Mouse (Mus musculus): ENCODE data around the gene Pde9a.

The Pde9a gene

GRCm38 (mm10) chr17:31470766-31471418 lies 84.9 kb downstream of the Pde9a start:
- DNase-seq, result no peak

GRCm38 (mm10) chr17:31474388-31474787 lies 88.4 kb downstream of the Pde9a start:
- DNase-seq, result no peak

- DNase-seq, result no peak
Measured at GRCm38 (mm10) chr17:31478606-31479005, 92.6 kb downstream of the Pde9a start.

GRCm38 (mm10) chr17:31479108-31479844 lies 93.3 kb downstream of the Pde9a start:
- no peak for DNase-seq

GRCm38 (mm10) chr17:31486616-31487198 lies 100.7 kb downstream of the Pde9a start:
- no peak for DNase-seq

GRCm38 (mm10) chr17:31487433-31488060 lies 101.5 kb downstream of the Pde9a start:
- no peak for DNase-seq

- no peak for DNase-seq
Measured at GRCm38 (mm10) chr17:31491355-31491754, 105.3 kb downstream of the Pde9a start.

GRCm38 (mm10) chr17:31492416-31492815 lies 106.4 kb downstream of the Pde9a start:
- peak; percentile 84 to 88 for DNase-seq

- no peak for DNase-seq
Measured at GRCm38 (mm10) chr17:31494989-31495388, 109.0 kb downstream of the Pde9a start.

GRCm38 (mm10) chr17:31497726-31498125 lies 111.7 kb downstream of the Pde9a start:
- DNase-seq, result peak; percentile 62 to 74

GRCm38 (mm10) chr17:31499725-31500124 lies 113.7 kb downstream of the Pde9a start:
- peak; percentile 58 to 59 for DNase-seq

- DNase-seq, result peak; percentile 38 to 55
Measured at GRCm38 (mm10) chr17:31500416-31500815, 114.4 kb downstream of the Pde9a start.

- no peak for DNase-seq
Measured at GRCm38 (mm10) chr17:31500908-31501307, 114.9 kb downstream of the Pde9a start.

GRCm38 (mm10) chr17:31502261-31502927 lies 116.4 kb downstream of the Pde9a start:
- no peak for DNase-seq

- no peak for DNase-seq
Measured at GRCm38 (mm10) chr17:31503337-31503736, 117.3 kb downstream of the Pde9a start.

GRCm38 (mm10) chr17:31503936-31504335 lies 117.9 kb downstream of the Pde9a start:
- no peak for DNase-seq

GRCm38 (mm10) chr17:31505013-31505412 lies 119.0 kb downstream of the Pde9a start:
- no peak for DNase-seq

- no peak for DNase-seq
Measured at GRCm38 (mm10) chr17:31506282-31506681, 120.3 kb downstream of the Pde9a start.

GRCm38 (mm10) chr17:31510944-31511343 lies 124.9 kb downstream of the Pde9a start:
- DNase-seq, result no peak

- peak; percentile 92 to 95 for DNase-seq
Measured at GRCm38 (mm10) chr17:31511792-31512495, 125.9 kb downstream of the Pde9a start.

GRCm38 (mm10) chr17:31512593-31512992 lies 126.6 kb downstream of the Pde9a start:
- DNase-seq, result no peak

- DNase-seq, result no peak
Measured at GRCm38 (mm10) chr17:31514696-31515095, 128.7 kb downstream of the Pde9a start.
